Mouse (Mus musculus) hindbrain, embryonic 13.5 days (tissue): Measurements from ENCODE around the gene Neurod4. TPM values are rescaled to one million over a fixed set of nuclear protein-coding genes. Genes with fewer than 3 reads are reported as not detected.
A peak's percentile ranks its signal among the peaks of the same experiment; 100 is the strongest.
"Not testable (repeated sequence)": the region's sequence is repeated elsewhere in the genome, so short reads cannot be mapped to it uniquely, and the experiment has no call there.

Experiments used
- ATAC-seq: fragments of 200-750 bp; cut with Nextera tagmentation; 2 replicates; pipeline ENCODE4 v1.8.0; 2017; ENCODE audit warnings: moderate TSS enrichment; ENCODE audit not compliant: low FRiP score
- H3K27ac ChIP-seq: fragments of 300-500 bp; sonication (generic); 2 replicates; pipeline ENCODE4 v1.5.1; 2015; ENCODE audit warnings: inconsistent platforms, mild to moderate bottlenecking, moderate library complexity
- H3K27me3 ChIP-seq: fragments of 300-500 bp; sonication (generic); 2 replicates; pipeline ENCODE4 v1.6.1; 2015; ENCODE audit warnings: mild to moderate bottlenecking, inconsistent platforms
- H3K36me3 ChIP-seq: fragments of 300-500 bp; sonication (generic); 2 replicates; pipeline ENCODE4 v1.6.1; 2015; ENCODE audit warnings: mild to moderate bottlenecking, inconsistent platforms
- H3K4me1 ChIP-seq: fragments of 300-500 bp; sonication (generic); replicated peaks from 2 replicates; pipeline ENCODE4 v1.6.1; 2015; ENCODE audit warnings: inconsistent platforms
- H3K4me2 ChIP-seq: fragments of 300-500 bp; sonication (generic); 2 replicates; pipeline ENCODE4 v1.6.1; 2015; ENCODE audit warnings: inconsistent platforms, mild to moderate bottlenecking, moderate library complexity
- H3K4me3 ChIP-seq: fragments of 300-500 bp; sonication (generic); 2 replicates; pipeline ENCODE4 v1.5.1; 2015; ENCODE audit warnings: mild to moderate bottlenecking, inconsistent platforms
- H3K9ac ChIP-seq: fragments of 300-500 bp; sonication (generic); 2 replicates; pipeline ENCODE4 v1.6.1; 2015; ENCODE audit warnings: mild to moderate bottlenecking, inconsistent platforms
- H3K9me3 ChIP-seq: fragments of 300-500 bp; sonication (generic); 2 replicates; pipeline ENCODE4 v1.6.1; 2016; ENCODE audit warnings: inconsistent platforms
- WGBS: fragments of 180-500 bp; shearing (Covaris S2); methylation state at CpG from one replicate; pipeline ENCODE4 v1.1.7; 2015; 5-methylcytosine and 5-hydroxymethylcytosine counted together
- polyA plus RNA-seq: library from polyadenylated mRNA; unstranded; fragments of >200 nt; fragmentation: Nextera tagmentation; extraction: Ambion mirVana; gene quantifications from 2 replicates; pipeline ENCODE4 v1.2.1, GENCODE M21; 2015

Neurod4 gene
- polyA plus RNA-seq: 2.7 and 6.7 TPM in 2 replicates

DNA sequence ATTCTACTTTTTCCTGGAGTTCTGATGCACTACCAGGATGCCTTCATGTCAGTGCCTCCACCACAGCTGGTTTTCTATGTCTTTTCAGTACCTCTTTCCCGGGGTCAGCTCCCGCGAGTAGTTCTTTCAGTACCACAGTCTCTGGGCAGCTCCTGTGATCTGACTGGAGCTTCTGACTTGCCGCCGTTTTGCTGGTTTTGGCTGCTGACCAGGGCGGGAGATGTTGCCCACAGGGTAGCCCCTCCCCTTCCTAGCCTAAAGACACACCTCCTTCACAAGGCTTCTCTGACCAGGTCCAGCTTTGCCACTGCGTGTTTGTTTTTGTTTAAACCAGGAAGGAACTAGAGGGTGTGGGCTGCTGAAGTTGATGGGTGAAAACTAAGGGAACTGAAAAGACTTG, at the start of gene Neurod4:
Neurod4 (minus strand) TSS at position 175 of the 400 bp plus-strand sequence.
- Histone ChIP-seq H3K4me2 (peak within 1 kb of the TSS; percentile 36; the same call in 1 of the 2 replicates), H3K36me3 (no peaks in the 10 kb centered on the region), H3K4me3 (no peak within 1 kb of the TSS), H3K9ac (no peak within 1 kb of the TSS), H3K4me1 (peaks cover 14% of the 10 kb centered on the region), H3K9me3 (no peaks in the 10 kb centered on the region), H3K27me3 (no peaks in the 10 kb centered on the region), H3K27ac (no peak within 1 kb of the TSS)
- 0% methylated on average over 7 of the region's 7 CpGs for WGBS
- peak; percentile 66 for ATAC-seq

GRCm38 (mm10) chr10:130324243-130324642, 44.2 kb upstream of the Neurod4 start:
- H3K4me1 ChIP-seq: no peaks in the 10 kb centered on the region
- ATAC-seq: no peak
- H3K4me3 ChIP-seq: no peak overlapping the region
- no peak overlapping the region for H3K27ac ChIP-seq
- H3K9ac ChIP-seq: no peak overlapping the region
- WGBS: 91% methylated on average over 4 of the region's 4 CpGs
- no peaks in the 10 kb centered on the region for H3K27me3 ChIP-seq
- H3K9me3 ChIP-seq: no peaks in the 10 kb centered on the region
- no peak overlapping the region for H3K4me2 ChIP-seq
- H3K36me3 ChIP-seq: no peaks in the 10 kb centered on the region

- H3K27ac ChIP-seq: no peak within 1 kb of the TSS
- no peak within 1 kb of the TSS for H3K4me2 ChIP-seq
- no peaks in the 10 kb centered on the region for H3K36me3 ChIP-seq
- ATAC-seq: no peak
- no peaks in the 10 kb centered on the region for H3K27me3 ChIP-seq
- no peaks in the 10 kb centered on the region for H3K9me3 ChIP-seq
- no peak within 1 kb of the TSS for H3K4me3 ChIP-seq
- no peaks in the 10 kb centered on the region for H3K4me1 ChIP-seq
- no peak within 1 kb of the TSS for H3K9ac ChIP-seq
- 91% methylated on average over 5 of the region's 5 CpGs for WGBS
These were observed 42.6 kb upstream of the Neurod4 start, which contains the start of gene Tespa1 for GRCm38 (mm10) chr10:130322637-130323036. TSS of gene Tespa1 (plus strand) at chr10:130322870.

GRCm38 (mm10) chr10:130322062-130322461, 42.0 kb upstream of the Neurod4 start:
- no peaks in the 10 kb centered on the region for H3K27me3 ChIP-seq
- H3K4me3 ChIP-seq: no peak overlapping the region
- H3K4me1 ChIP-seq: no peaks in the 10 kb centered on the region
- H3K27ac ChIP-seq: no peak overlapping the region
- no peak for ATAC-seq
- no peaks in the 10 kb centered on the region for H3K9me3 ChIP-seq
- H3K9ac ChIP-seq: no peak overlapping the region
- H3K36me3 ChIP-seq: no peaks in the 10 kb centered on the region
- H3K4me2 ChIP-seq: no peak overlapping the region

DNA sequence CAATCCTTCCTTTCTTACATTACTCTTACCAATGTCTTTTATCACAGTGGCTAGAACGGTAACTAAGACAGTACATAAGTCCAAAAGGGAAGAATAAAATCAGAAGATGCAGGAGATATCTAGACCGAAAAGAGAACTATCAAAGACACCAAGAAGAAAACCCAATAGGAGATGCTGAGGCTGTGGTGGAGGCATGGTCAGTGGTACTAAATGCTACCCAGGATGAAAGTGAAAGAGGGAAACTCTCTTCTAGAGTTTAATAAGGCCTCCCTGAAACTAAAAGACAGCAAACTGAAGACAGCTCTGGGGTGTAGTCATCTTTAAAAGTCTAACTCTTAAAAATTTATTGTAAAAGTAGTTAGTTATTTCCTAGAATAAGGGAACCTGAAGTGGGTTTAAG, 40.7 kb upstream of the Neurod4 start:
- H3K4me1 ChIP-seq: no peaks in the 10 kb centered on the region
- H3K27me3 ChIP-seq: no peaks in the 10 kb centered on the region
- WGBS: 87% methylated on average over 2 of the region's 2 CpGs
- H3K4me2 ChIP-seq: no peak overlapping the region
- H3K9ac ChIP-seq: no peak overlapping the region
- H3K27ac ChIP-seq: no peak overlapping the region
- no peak overlapping the region for H3K4me3 ChIP-seq
- H3K36me3 ChIP-seq: no peaks in the 10 kb centered on the region
- ATAC-seq: no peak
- H3K9me3 ChIP-seq: no peaks in the 10 kb centered on the region

DNA sequence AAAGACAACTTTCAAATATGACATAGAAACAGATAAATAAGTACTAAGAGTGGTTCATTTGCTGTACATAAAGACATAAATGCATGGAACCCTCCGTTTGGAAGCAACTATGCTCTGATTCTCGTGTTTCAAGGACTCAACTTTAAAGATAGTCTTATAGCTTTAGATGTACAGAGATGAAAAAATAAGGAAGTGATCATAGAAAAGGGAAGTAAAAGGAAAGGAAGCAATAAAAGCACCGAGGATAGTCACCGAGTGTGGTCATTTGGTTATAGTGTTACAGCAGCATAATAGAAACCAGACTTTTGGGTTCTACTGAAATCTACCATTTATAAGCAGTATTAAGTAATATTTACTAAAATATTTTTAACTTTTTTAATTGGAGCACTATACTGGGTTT, 38.7 kb upstream of the Neurod4 start:
- no peak for ATAC-seq
- H3K4me3 ChIP-seq: no peak overlapping the region
- no peak overlapping the region for H3K4me2 ChIP-seq
- H3K36me3 ChIP-seq: no peaks in the 10 kb centered on the region
- no peak overlapping the region for H3K9ac ChIP-seq
- H3K4me1 ChIP-seq: no peaks in the 10 kb centered on the region
- H3K9me3 ChIP-seq: no peaks in the 10 kb centered on the region
- no peak overlapping the region for H3K27ac ChIP-seq
- WGBS: 81% methylated on average over 4 of the region's 4 CpGs
- H3K27me3 ChIP-seq: no peaks in the 10 kb centered on the region

DNA sequence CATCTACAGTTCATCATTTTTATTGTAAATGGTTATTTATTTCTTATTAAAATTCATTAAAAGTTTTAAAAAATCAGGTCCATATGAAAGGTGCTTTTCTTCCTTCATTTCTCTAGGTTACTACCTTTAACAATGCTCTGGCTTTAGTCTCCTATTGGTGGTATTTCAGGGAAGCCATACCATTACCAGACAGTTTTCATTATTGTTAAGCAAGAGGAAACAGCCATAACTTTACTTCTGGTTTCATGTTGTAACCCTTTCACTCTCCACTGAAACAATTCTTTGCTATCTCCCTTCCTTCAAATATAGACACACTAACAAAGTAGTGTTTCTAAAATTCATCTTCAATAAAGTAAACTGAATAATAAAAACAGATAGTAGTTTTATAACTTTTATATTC, 35.8 kb upstream of the Neurod4 start:
- H3K27ac ChIP-seq: no peak overlapping the region

GRCm38 (mm10) chr10:130314110-130314829, 34.2 kb upstream of the Neurod4 start:
- 80% methylated on average over 2 of the region's 2 CpGs for WGBS
- ATAC-seq: peak; percentile 72; the same call in 1 of the 2 replicates

More for the DNA sequence above, 35.8 kb upstream of the Neurod4 start:
- Histone ChIP-seq H3K9me3 (no peaks in the 10 kb centered on the region), H3K9ac (no peak overlapping the region), H3K36me3 (no peaks in the 10 kb centered on the region), H3K27me3 (no peaks in the 10 kb centered on the region), H3K4me2 (no peak overlapping the region), H3K4me3 (no peak overlapping the region), H3K4me1 (no peaks in the 10 kb centered on the region)
- ATAC-seq: no peak

GRCm38 (mm10) chr10:130313531-130313930, 33.5 kb upstream of the Neurod4 start:
- Histone ChIP-seq H3K36me3 (no peaks in the 10 kb centered on the region), H3K9me3 (no peaks in the 10 kb centered on the region), H3K27me3 (no peaks in the 10 kb centered on the region), H3K27ac (no peak overlapping the region), H3K4me1 (no peaks in the 10 kb centered on the region), H3K9ac (no peak overlapping the region), H3K4me3 (no peak overlapping the region), H3K4me2 (no peak overlapping the region)
- ATAC-seq: no peak
- WGBS: 82% methylated on average over 1 of the region's 1 CpGs

More at GRCm38 (mm10) chr10:130314110-130314829, 34.2 kb upstream of the Neurod4 start:
- Histone ChIP-seq H3K36me3 (no peaks in the 10 kb centered on the region), H3K27me3 (no peaks in the 10 kb centered on the region), H3K9me3 (no peaks in the 10 kb centered on the region), H3K9ac (no peak overlapping the region), H3K27ac (no peak overlapping the region), H3K4me1 (no peaks in the 10 kb centered on the region), H3K4me2 (no peak overlapping the region), H3K4me3 (no peak overlapping the region)

GRCm38 (mm10) chr10:130311534-130312227, 31.6 kb upstream of the Neurod4 start:
- no peak for ATAC-seq
- no peaks in the 10 kb centered on the region for H3K9me3 ChIP-seq
- H3K36me3 ChIP-seq: no peaks in the 10 kb centered on the region
- no peak overlapping the region for H3K9ac ChIP-seq
- no peak overlapping the region for H3K27ac ChIP-seq
- no peak overlapping the region for H3K4me2 ChIP-seq
- H3K27me3 ChIP-seq: no peaks in the 10 kb centered on the region
- no peak overlapping the region for H3K4me3 ChIP-seq
- H3K4me1 ChIP-seq: no peaks in the 10 kb centered on the region
- WGBS: 93% methylated on average over 2 of the region's 2 CpGs

DNA sequence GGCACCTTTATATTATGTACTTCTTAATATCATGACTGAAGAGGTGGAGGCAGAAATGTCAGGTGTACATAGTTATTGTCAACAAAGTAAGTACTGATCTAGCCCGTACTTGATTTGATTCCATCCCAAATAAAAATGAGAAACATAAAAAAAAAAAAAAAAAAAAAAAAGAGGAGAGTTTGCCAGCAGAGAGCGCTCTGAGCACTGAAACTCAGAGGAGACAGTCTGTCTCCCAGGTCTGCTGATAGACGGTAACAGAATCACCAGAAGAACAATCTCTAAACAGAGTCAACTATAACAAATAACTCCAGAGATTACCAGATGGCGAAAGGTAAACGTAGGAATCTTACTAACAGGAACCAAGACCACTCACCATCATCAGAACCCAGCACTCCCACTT, 24.1 kb upstream of the Neurod4 start:
- not testable (repeated sequence) for H3K36me3 ChIP-seq, ATAC-seq, H3K4me1 ChIP-seq, H3K4me3 ChIP-seq, H3K9ac ChIP-seq, H3K27me3 ChIP-seq, H3K4me2 ChIP-seq, H3K9me3 ChIP-seq, H3K27ac ChIP-seq
- WGBS: 87% methylated on average over 4 of the region's 5 CpGs

- H3K4me3 ChIP-seq, H3K36me3 ChIP-seq, H3K27ac ChIP-seq, H3K27me3 ChIP-seq, ATAC-seq, H3K9ac ChIP-seq, H3K4me2 ChIP-seq, H3K9me3 ChIP-seq, H3K4me1 ChIP-seq: not testable (repeated sequence)
- 15% methylated on average over 4 of the region's 4 CpGs for WGBS
These were observed 18.7 kb upstream of the Neurod4 start for GRCm38 (mm10) chr10:130298748-130299147.
